Mouse (Mus musculus) heart, adult 2 months (tissue): ENCODE results near the gene Acap2.

Source experiments
- CTCF ChIP-seq: fragments of 200-600 bp; IDR thresholded peaks from 2 replicates; pipeline ENCODE4 v1.8.1; 2022; ENCODE audit warnings: antibody characterized with exemption, mild to moderate bottlenecking, moderate library complexity
- EP300 ChIP-seq: fragments of 200-500 bp; IDR thresholded peaks from 2 replicates; pipeline ENCODE4 v1.6.1; 2011; ENCODE audit warnings: low read depth, low read length, control low read depth; ENCODE audit not compliant: insufficient read depth
- POLR2A ChIP-seq: fragments of 200-500 bp; IDR thresholded peaks from 2 replicates; pipeline ENCODE4 v1.6.1; 2011; ENCODE audit warnings: mild to moderate bottlenecking, low read depth, low read length, control low read depth; ENCODE audit not compliant: insufficient read depth

DNA sequence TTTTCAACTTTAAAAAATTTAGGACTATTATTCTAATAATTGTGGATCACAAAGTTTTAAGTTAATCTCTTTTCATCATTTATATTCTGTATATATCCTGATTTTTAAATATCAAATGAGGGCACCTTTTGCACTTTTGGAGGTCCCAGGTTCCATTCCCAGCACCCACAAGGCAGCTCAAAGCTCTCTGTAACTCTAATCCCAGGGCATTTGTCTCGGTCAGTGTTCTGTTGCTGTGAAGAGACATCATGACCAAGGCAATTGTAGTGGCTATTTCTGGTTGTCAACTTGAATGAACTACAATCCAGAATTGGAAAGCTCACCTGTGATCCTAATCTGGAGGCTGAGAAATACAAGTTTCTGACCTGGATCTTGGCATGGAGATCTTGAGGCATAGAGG, 26.7 kb upstream of the Acap2 start:
- TF ChIP-seq EP300 (no peak), CTCF (no peak), POLR2A (no peak)
